Mouse (Mus musculus): ENCODE results near the gene Hus1. TPM values are rescaled to one million over a fixed set of nuclear protein-coding genes. Genes with fewer than 3 reads are reported as not detected.

Hus1 gene
- 23.1 and 29.4 TPM in 2 replicates for total RNA-seq (2012; rRNA removed)
- polyA plus RNA-seq (2012; ENCODE audit: insufficient read depth in 1 of 2, insufficient read length in 2 of 2, low read depth in 1 of 2, low replicate concordance in 2 of 2, missing spikeins in 1 of 2): 10 to 100 TPM in 1 of 2 experiments, not detected in 1; 21.7 TPM

DNA sequence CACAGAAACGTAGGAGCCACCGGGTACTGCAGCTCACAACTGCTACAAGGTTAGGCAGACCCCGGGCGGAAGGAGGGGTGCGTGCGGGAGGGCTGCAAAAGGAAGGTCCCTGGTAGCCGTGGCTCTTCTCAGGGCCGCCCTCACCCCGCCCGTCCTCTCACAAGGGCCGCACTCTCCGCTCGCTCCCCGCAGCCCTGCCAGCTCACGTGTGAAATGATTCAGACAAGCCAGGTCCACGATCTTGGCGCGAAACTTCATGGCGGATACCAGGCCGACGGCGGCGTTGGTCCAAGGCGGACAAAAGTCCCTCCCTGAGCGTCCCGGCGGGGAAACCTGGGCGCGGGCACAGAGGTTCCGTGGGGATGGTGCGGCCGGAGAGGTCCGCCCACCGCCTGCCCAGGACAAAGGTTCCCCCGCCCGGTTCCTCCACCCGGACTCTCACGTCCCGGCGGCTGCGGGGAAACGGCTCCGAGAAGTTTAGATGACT is at the start of gene Hus1:
TSS of gene Hus1 (minus strand) at position 339 of the 487 bp plus-strand sequence.
- Histone ChIP-seq H3K4me3 (ENCODE audit: control insufficient read depth in 1 of 2, insufficient read depth in 1 of 2, low read depth in 2 of 2, low read length in 2 of 2) (peak within 1 kb of the TSS; percentile 76 to 87), H3K4me1 (ENCODE audit: control insufficient read depth in 1 of 2, insufficient read depth in 2 of 2, low read length in 2 of 2) (peaks cover 5 to 9% of the 10 kb centered on the region in 2 experiments; a peak in 3 of 4 replicates), H3K36me3 (ENCODE audit: control insufficient read depth in 1 of 2, insufficient read depth in 2 of 2, low read length in 2 of 2) (peaks cover 8 to 20% of the 10 kb centered on the region in 2 experiments), H3K27me3 (ENCODE audit: control insufficient read depth in 1 of 2, insufficient read depth in 2 of 2, low read length in 2 of 2) (no peaks in the 10 kb centered on the region; a peak in 1 of 4 replicates), H3K79me2 (ENCODE audit: control insufficient read depth, insufficient read depth, low read length, poor library complexity) (peaks cover 21% of the 10 kb centered on the region), H3K9ac (ENCODE audit: control insufficient read depth, low read depth, low read length, poor library complexity, severe bottlenecking) (peak within 1 kb of the TSS; percentile 86), H3K9me3 (replicated peaks; ENCODE audit: insufficient read depth, low read length) (no peaks in the 10 kb centered on the region), H3K27ac (ENCODE audit: control insufficient read depth, low read depth, low read length) (peak within 1 kb of the TSS; percentile 86)
- peak; percentile 93 for DNase-seq (ENCODE audit: low read depth, low spot score)
- TF ChIP-seq MAZ (IDR thresholded peaks at IDR 0.05; ENCODE audit: low read depth, low read length): peak; percentile 83; the same call in 1 of the 2 replicates
- no peak for TF ChIP-seq USF2 (IDR thresholded peaks at IDR 0.05; ENCODE audit: borderline replicate concordance in 1 of 2, insufficient read depth in 1 of 2, low read depth in 1 of 2, low read length in 2 of 2)
- no peak; the same call in 1 of the 2 replicates for TF ChIP-seq CHD1 (IDR thresholded peaks at IDR 0.05; ENCODE audit: low read depth, low read length)
- TF ChIP-seq JUND (IDR thresholded peaks at IDR 0.05; ENCODE audit: low read depth, low read length): no peak
- TF ChIP-seq HCFC1 (IDR thresholded peaks at IDR 0.05; ENCODE audit: low read depth, low read length): peak; percentile 91
- no peak for TF ChIP-seq ZNF384 (IDR thresholded peaks at IDR 0.05; ENCODE audit: low read depth, low read length)
- no peak for TF ChIP-seq MEF2A (IDR thresholded peaks at IDR 0.05; ENCODE audit: extremely low read depth, insufficient replicate concordance, low read depth, low read length, poor library complexity, severe bottlenecking)
- TF ChIP-seq GABPA (IDR thresholded peaks at IDR 0.05; ENCODE audit: low read depth, low read length): no peak
- no peak for TF ChIP-seq TAL1 (IDR thresholded peaks at IDR 0.05; ENCODE audit: low read length)
- TF ChIP-seq ETS1 (IDR thresholded peaks at IDR 0.05; ENCODE audit: low read depth, low read length): peak; percentile 37; the same call in 1 of the 2 replicates
- no peak for TF ChIP-seq CTCF (IDR thresholded peaks at IDR 0.05 in 2 of 3, conservative IDR thresholded peaks at IDR 0.05 in 1 of 3; ENCODE audit: control insufficient read depth in 1 of 3, insufficient read depth in 1 of 3, low read depth in 2 of 3, low read length in 3 of 3, poor library complexity in 1 of 3, severe bottlenecking in 1 of 3)
- TF ChIP-seq EP300 (IDR thresholded peaks at IDR 0.05; ENCODE audit: low read depth in 1 of 2, low read length in 2 of 2): peak in 1 of 2 experiments; percentile 34; a peak in 1 of 4 replicates
- no peak for TF ChIP-seq MYB (IDR thresholded peaks at IDR 0.05; ENCODE audit: low read depth, low read length)
- TF ChIP-seq POLR2AphosphoS5 (IDR thresholded peaks at IDR 0.05; ENCODE audit: borderline replicate concordance, low read depth, low read length): no peak
- no peak for TF ChIP-seq GATA1 (IDR thresholded peaks at IDR 0.05; ENCODE audit: low read depth, low read length)
- TF ChIP-seq MXI1 (IDR thresholded peaks at IDR 0.05; ENCODE audit: low read depth, low read length): peak; percentile 77; the same call in 1 of the 2 replicates
- TF ChIP-seq TBP (IDR thresholded peaks at IDR 0.05; ENCODE audit: low read depth, low read length): peak; percentile 89
- TF ChIP-seq NELFE (IDR thresholded peaks at IDR 0.05; ENCODE audit: low read depth, low read length): peak; percentile 90
- TF ChIP-seq ELF1 (IDR thresholded peaks at IDR 0.05; ENCODE audit: low read depth, low read length): 0 out of 2 replicates have a peak, but pooled peaks have one; percentile 26
- TF ChIP-seq MYC (IDR thresholded peaks at IDR 0.05; ENCODE audit: low read depth, low read length): peak; percentile 74; the same call in 1 of the 2 replicates
- no peak for TF ChIP-seq NRF1 (IDR thresholded peaks at IDR 0.05; ENCODE audit: insufficient read depth, low read depth, low read length, poor library complexity, severe bottlenecking)
- TF ChIP-seq USF1 (IDR thresholded peaks at IDR 0.05; ENCODE audit: low read depth, low read length): no peak
- TF ChIP-seq RCOR1 (IDR thresholded peaks at IDR 0.05; ENCODE audit: low read depth, low read length): no peak
- peak; percentile 72 for TF ChIP-seq ZMIZ1 (IDR thresholded peaks at IDR 0.05; ENCODE audit: low read depth, low read length)
- no peak for TF ChIP-seq CHD2 (IDR thresholded peaks at IDR 0.05; ENCODE audit: low read length)
- peak; percentile 73 to 81 for TF ChIP-seq POLR2A (IDR thresholded peaks at IDR 0.05; ENCODE audit: control insufficient read depth in 1 of 2, insufficient read depth in 1 of 2, low read depth in 1 of 2, low read length in 2 of 2, poor library complexity in 1 of 2)
- TF ChIP-seq MAX (IDR thresholded peaks at IDR 0.05; ENCODE audit: low read length): peak; percentile 90
- TF ChIP-seq ZKSCAN1 (IDR thresholded peaks at IDR 0.05; ENCODE audit: low read depth, low read length): no peak
- no peak for TF ChIP-seq MAFK (IDR thresholded peaks at IDR 0.05; ENCODE audit: borderline replicate concordance, low read depth, low read length)
- TF ChIP-seq SMC3 (IDR thresholded peaks at IDR 0.05; ENCODE audit: low read depth, low read length): no peak
- peak; percentile 85 for TF ChIP-seq TCF12 (IDR thresholded peaks at IDR 0.05; ENCODE audit: low read depth, low read length)
- no peak for TF ChIP-seq UBTF (IDR thresholded peaks at IDR 0.05; ENCODE audit: borderline replicate concordance, insufficient read depth, low read depth, low read length)
- peak; percentile 90; the same call in 1 of the 2 replicates for TF ChIP-seq E2F4 (IDR thresholded peaks at IDR 0.05; ENCODE audit: borderline replicate concordance, low read depth, low read length)
- TF ChIP-seq POLR2AphosphoS2 (IDR thresholded peaks at IDR 0.05; ENCODE audit: low read length): peak; percentile 90; the same call in 1 of the 2 replicates
- TF ChIP-seq ZC3H11A (IDR thresholded peaks at IDR 0.05; ENCODE audit: low read depth, low read length): no peak
- no peak for TF ChIP-seq RAD21 (IDR thresholded peaks at IDR 0.05; ENCODE audit: low read depth, low read length)

Measured in MEL (cell line).